Mouse (Mus musculus) testis, postnatal 14 days (tissue): ENCODE data around the gene Yap1.
"Not testable (repeated sequence)": the region's sequence is repeated elsewhere in the genome, so short reads cannot be mapped to it uniquely, and the experiment has no call there.

Source experiments
- DNase-seq: peaks from one replicate; pipeline ENCODE4 v3.0.0; 2021; ENCODE audit warnings: low spot score

Gene Yap1

GRCm38 (mm10) chr9:7914487-7914886 is 89.9 kb downstream of the Yap1 start:
- peak; percentile 36 for DNase-seq

DNA sequence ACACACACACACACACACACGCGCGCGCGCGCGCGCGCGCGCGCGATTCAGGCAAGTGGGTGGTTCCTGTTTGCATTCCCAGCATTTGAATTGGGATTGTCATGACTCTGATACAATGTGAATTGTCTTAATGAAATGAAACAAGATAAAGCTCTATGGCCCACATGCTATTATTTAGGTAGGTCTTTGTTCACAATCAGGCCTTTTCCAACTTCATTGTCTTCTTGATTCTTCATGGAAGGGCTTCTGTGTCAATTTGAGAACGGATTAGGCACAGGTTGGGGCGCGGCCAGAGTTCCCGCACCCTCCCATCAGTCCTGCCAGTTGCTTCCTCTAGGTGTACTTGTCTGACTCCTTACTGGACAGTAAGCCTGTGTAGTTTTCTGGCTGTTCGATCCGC is 90.4 kb downstream of the Yap1 start:
- DNase-seq = no peak

DNA sequence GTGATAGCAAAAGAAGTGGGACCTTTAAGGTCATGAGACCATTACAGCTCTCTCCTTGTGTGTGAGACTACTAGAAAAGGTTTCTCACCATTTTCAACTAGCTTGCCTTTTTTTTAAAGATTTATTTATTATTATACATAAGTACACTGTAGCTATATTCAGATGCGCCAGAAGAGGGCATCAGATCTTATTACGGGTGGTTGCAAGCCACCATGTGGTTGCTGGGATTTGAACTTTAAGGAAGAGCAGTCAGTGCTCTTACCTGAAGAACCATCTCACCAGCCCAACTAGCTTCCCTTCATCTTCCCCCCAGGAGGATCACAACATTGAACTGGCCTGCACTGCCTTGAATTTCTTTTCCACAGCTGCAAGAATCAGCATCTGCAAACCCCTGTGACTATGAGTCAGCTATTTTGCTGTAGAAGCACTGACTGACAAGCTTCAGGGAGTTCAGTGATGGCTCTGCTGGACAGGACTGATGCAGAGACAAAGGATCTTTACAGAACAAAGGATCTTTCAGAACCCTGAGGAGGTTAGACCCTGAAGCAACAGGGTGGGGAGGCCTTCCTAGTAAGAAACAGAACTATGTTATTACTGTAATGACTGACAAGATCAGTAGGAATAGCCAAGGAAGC is 96.9 kb downstream of the Yap1 start:
- DNase-seq = no peak

- DNase-seq = no peak
Observed at GRCm38 (mm10) chr9:7906564-7906963, 97.8 kb downstream of the Yap1 start.

- no peak for DNase-seq
Observed at GRCm38 (mm10) chr9:7903825-7904224, 100.6 kb downstream of the Yap1 start.

- no peak for DNase-seq
Observed at GRCm38 (mm10) chr9:7903262-7903661, 101.1 kb downstream of the Yap1 start.

GRCm38 (mm10) chr9:7902311-7902710 is 102.1 kb downstream of the Yap1 start:
- DNase-seq = no peak

- no peak for DNase-seq
Observed at GRCm38 (mm10) chr9:7900965-7901364, 103.4 kb downstream of the Yap1 start.

GRCm38 (mm10) chr9:7897502-7897901 is 106.9 kb downstream of the Yap1 start:
- peak; percentile 13 for DNase-seq

GRCm38 (mm10) chr9:7891796-7892195 is 112.6 kb downstream of the Yap1 start:
- DNase-seq = not testable (repeated sequence)

GRCm38 (mm10) chr9:7891177-7891576 is 113.2 kb downstream of the Yap1 start:
- DNase-seq = no peak

- no peak for DNase-seq
Observed at GRCm38 (mm10) chr9:7884346-7884745, 120.0 kb downstream of the Yap1 start.

DNA sequence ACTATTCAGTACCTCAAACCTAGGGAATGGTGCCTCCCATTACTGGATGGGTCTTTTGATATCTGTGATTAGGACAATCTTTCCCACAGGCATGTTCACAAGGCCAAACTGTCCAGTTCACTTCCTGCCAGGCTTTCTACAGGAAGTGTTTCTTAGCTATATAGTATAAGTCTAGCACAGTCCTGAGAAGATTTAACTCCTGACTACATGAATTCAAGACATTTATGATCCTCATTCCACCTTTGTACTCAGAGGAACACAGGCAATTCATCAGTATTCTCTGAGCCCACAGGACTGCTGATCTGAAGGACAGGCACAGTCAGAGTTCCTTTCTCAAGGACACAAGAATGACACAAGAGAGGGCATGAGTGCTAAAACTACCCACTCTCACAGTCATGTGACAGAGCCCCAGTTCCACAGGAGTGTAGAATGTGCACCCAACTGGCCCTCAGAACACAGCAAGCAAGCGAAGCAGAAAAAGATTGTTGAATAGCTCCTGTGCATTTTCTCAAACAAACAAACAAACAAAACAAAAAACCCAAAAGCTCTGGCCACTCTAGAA is 122.0 kb downstream of the Yap1 start:
- DNase-seq = no peak
